Mouse (Mus musculus): ENCODE measurements around the gene Clip2. TPM values are rescaled to one million over a fixed set of nuclear protein-coding genes. Genes with fewer than 3 reads are reported as not detected.
"Not testable (repeated sequence)": the region's sequence is repeated elsewhere in the genome, so short reads cannot be mapped to it uniquely, and the experiment has no call there.

Clip2 gene
- polyA plus RNA-seq, 1 experiment, result 23.4 TPM

DNA sequence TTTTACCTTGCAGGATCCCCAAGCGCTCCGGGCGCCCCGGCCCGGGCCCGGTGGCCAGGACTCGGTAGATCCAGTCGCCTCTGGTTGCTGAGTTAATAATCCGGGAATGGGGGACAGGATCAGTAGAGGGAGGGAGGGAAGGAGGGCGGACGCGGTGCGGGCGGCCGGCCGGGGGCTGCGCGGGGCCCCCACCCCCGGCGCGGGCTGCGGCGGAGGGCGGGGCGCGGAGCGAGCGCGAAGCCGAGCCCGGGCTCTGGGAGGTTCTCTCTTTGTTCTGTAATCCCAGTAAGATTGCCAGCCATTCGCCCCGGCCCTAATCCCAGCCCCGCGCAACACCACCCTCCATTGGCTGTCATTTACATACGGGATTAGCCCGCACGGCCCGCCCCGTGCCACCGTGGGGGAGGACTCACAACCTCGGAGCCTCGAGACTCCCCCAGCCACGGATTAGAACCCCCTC lies 95.7 kb downstream of the Clip2 start, which contains the start of gene Gtf2ird1:
TSS of gene Gtf2ird1 (minus strand) at position 214 of the 460 bp plus-strand sequence.
- 2% methylated on average over 44 of the region's 44 CpGs for WGBS
- no peaks in the 10 kb centered on the region for H3K36me3 ChIP-seq (ENCODE audit: control insufficient read depth, insufficient read depth, low read length)
- H3K27ac ChIP-seq (ENCODE audit: control insufficient read depth, insufficient read depth, low read length), result peak within 1 kb of the TSS; percentile 45
- H3K4me3 ChIP-seq (ENCODE audit: control insufficient read depth, insufficient read depth, low read length), result peak within 1 kb of the TSS; percentile 79
- DNase-seq, result peak; percentile 63
- peaks cover 15% of the 10 kb centered on the region for H3K4me1 ChIP-seq (replicated peaks; ENCODE audit: control insufficient read depth, insufficient read depth, low read length)
- no peaks in the 10 kb centered on the region for H3K27me3 ChIP-seq (ENCODE audit: control insufficient read depth, insufficient read depth, low read length)
- TF ChIP-seq POLR2A (IDR thresholded peaks at IDR 0.05; ENCODE audit: control insufficient read depth, extremely low read depth, insufficient read depth, low read length, poor library complexity) (no peak), CTCF (IDR thresholded peaks at IDR 0.05; ENCODE audit: borderline replicate concordance, control insufficient read depth, extremely low read depth, insufficient read depth, low read length, poor library complexity) (no peak)

DNA sequence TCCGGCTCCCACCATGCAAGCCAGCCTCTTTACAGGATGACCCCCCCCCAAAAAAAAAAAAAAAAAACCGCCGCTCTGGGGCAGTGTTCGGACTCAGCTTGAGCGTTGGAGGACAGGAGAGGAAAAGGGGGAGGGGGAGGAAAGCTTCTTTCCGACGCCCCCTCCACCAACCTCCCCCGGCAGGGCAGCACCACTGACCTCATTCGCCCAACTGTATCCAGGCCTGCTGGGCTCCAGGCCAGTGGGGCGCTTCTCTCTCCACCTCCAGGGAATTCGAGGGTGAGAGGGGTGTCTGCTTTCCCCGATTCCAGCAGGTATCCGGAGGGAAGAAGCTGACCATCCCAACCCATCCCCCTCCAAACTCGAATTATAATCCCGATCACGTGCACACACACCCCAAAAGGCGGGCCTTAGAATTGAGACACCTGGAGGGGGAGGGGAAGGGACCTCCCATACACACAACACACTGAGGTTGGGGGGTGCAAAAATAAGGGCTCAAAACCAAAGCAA lies 96.3 kb downstream of the Clip2 start:
- peak; percentile 71 for DNase-seq
- WGBS, result under 1% methylated on average over 17 of the region's 17 CpGs
- H3K36me3 ChIP-seq (ENCODE audit: control insufficient read depth, insufficient read depth, low read length), result no peaks in the 10 kb centered on the region
- H3K27me3 ChIP-seq (ENCODE audit: control insufficient read depth, insufficient read depth, low read length), result no peaks in the 10 kb centered on the region
- 0 out of 2 replicates have a peak, but pooled peaks have one; percentile 14 for TF ChIP-seq POLR2A (IDR thresholded peaks at IDR 0.05; ENCODE audit: control insufficient read depth, extremely low read depth, insufficient read depth, low read length, poor library complexity)
- TF ChIP-seq CTCF (IDR thresholded peaks at IDR 0.05; ENCODE audit: borderline replicate concordance, control insufficient read depth, extremely low read depth, insufficient read depth, low read length, poor library complexity), result no peak
- peak overlapping the region; percentile 45 for H3K27ac ChIP-seq (ENCODE audit: control insufficient read depth, insufficient read depth, low read length)
- H3K4me3 ChIP-seq (ENCODE audit: control insufficient read depth, insufficient read depth, low read length), result peak overlapping the region; percentile 79
- H3K4me1 ChIP-seq (replicated peaks; ENCODE audit: control insufficient read depth, insufficient read depth, low read length), result peaks cover 15% of the 10 kb centered on the region

DNA sequence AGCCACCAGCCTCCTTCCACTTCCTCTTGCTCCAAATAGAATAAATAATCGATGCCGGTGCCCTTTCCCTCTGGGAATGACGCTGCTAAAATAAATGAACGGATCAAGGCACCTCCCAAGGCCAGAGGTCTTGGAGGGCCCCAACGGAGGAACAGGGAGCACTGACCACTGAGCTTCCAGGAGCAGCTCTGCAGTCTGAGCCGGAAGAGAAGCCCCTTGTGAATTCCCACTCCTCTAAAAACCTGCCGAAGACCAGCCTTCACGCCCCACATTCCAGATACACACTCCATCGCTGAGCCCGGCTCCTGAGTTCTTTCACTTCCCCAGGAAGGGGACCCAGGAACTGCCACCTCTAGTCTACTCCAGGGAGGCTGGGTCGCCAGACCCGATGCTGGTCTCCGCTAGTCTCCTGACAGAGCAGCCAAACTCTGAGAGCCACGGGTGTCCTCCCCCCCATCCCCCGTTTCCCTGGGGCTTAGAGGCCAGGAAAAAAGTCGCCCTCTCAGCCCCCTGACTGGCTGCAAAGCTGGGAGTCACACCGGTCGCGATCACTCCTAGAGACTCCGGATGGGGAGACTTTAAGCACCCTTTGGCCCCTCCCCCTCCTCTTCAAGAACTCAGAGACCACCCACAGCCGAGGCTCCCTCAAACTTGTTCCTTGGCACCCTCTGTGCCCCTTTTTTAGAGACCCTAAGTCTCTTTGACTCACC lies 96.9 kb downstream of the Clip2 start:
- WGBS, result 8% methylated on average over 21 of the region's 21 CpGs
- no peaks in the 10 kb centered on the region for H3K27me3 ChIP-seq (ENCODE audit: control insufficient read depth, insufficient read depth, low read length)
- H3K36me3 ChIP-seq (ENCODE audit: control insufficient read depth, insufficient read depth, low read length), result no peaks in the 10 kb centered on the region
- peak overlapping the region; percentile 79 for H3K4me3 ChIP-seq (ENCODE audit: control insufficient read depth, insufficient read depth, low read length)
- H3K4me1 ChIP-seq (replicated peaks; ENCODE audit: control insufficient read depth, insufficient read depth, low read length), result peaks cover 15% of the 10 kb centered on the region
- DNase-seq, result peak; percentile 82
- TF ChIP-seq CTCF (IDR thresholded peaks at IDR 0.05; ENCODE audit: borderline replicate concordance, control insufficient read depth, extremely low read depth, insufficient read depth, low read length, poor library complexity) (no peak), POLR2A (IDR thresholded peaks at IDR 0.05; ENCODE audit: control insufficient read depth, extremely low read depth, insufficient read depth, low read length, poor library complexity) (peak; percentile 42; the same call in 1 of the 2 replicates)
- peak overlapping the region; percentile 45 for H3K27ac ChIP-seq (ENCODE audit: control insufficient read depth, insufficient read depth, low read length)

DNA sequence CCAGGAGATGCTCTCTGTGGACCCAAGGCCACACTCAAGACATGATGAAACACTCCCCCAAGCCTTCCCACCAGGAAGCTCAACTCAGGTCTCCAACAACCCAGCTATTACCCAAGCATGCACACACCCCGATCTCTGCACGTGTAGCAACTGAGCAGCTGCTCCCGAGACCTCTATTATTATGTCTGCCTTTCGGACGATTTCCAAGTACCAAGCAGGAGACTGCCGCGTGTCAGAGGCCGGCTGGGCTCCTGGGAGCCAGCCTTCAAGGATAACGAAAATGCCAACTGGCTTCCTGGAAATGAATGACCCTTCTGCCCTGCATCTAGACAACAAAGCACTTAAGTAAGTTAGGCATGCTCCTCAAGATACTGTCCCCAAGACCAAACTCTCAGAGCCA lies 97.8 kb downstream of the Clip2 start:
- Histone ChIP-seq H3K27ac (ENCODE audit: control insufficient read depth, insufficient read depth, low read length) (no peak overlapping the region), H3K4me1 (replicated peaks; ENCODE audit: control insufficient read depth, insufficient read depth, low read length) (peaks cover 17% of the 10 kb centered on the region), H3K4me3 (ENCODE audit: control insufficient read depth, insufficient read depth, low read length) (peak overlapping the region; percentile 79; the same call in 1 of the 2 replicates), H3K27me3 (ENCODE audit: control insufficient read depth, insufficient read depth, low read length) (no peaks in the 10 kb centered on the region), H3K36me3 (ENCODE audit: control insufficient read depth, insufficient read depth, low read length) (no peaks in the 10 kb centered on the region)
- TF ChIP-seq POLR2A (IDR thresholded peaks at IDR 0.05; ENCODE audit: control insufficient read depth, extremely low read depth, insufficient read depth, low read length, poor library complexity) (no peak), CTCF (IDR thresholded peaks at IDR 0.05; ENCODE audit: borderline replicate concordance, control insufficient read depth, extremely low read depth, insufficient read depth, low read length, poor library complexity) (no peak)
- WGBS, result 88% methylated on average over 9 of the region's 9 CpGs
- DNase-seq, result no peak

DNA sequence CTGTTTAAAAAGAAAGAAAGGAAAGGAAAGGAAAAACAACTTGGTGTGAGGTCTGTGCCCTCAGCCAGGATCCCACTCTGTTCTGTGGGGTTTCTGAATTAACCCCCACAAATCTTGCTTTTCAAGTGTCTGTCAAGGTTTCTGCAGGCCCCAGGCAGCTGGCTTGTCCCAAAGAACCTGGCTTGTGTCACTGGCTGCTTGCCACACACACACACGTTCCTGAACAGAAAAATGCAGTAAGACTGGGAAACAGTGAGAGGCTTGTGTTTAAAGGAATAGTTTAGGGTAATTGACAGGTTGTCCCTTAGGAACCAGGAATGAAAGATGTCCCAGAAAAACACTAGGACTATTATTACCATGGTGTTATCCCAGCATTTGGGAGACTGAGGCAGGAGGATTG lies 98.7 kb downstream of the Clip2 start:
- DNase-seq, result no peak
- H3K4me1 ChIP-seq (replicated peaks; ENCODE audit: control insufficient read depth, insufficient read depth, low read length), result peaks cover 18% of the 10 kb centered on the region
- no peaks in the 10 kb centered on the region for H3K36me3 ChIP-seq (ENCODE audit: control insufficient read depth, insufficient read depth, low read length)
- TF ChIP-seq CTCF (IDR thresholded peaks at IDR 0.05; ENCODE audit: borderline replicate concordance, control insufficient read depth, extremely low read depth, insufficient read depth, low read length, poor library complexity), result no peak
- no peak for TF ChIP-seq POLR2A (IDR thresholded peaks at IDR 0.05; ENCODE audit: control insufficient read depth, extremely low read depth, insufficient read depth, low read length, poor library complexity)
- H3K27me3 ChIP-seq (ENCODE audit: control insufficient read depth, insufficient read depth, low read length), result no peaks in the 10 kb centered on the region
- WGBS, result 76% methylated on average over 1 of the region's 1 CpGs
- H3K4me3 ChIP-seq (ENCODE audit: control insufficient read depth, insufficient read depth, low read length), result no peak overlapping the region
- no peak overlapping the region for H3K27ac ChIP-seq (ENCODE audit: control insufficient read depth, insufficient read depth, low read length)

DNA sequence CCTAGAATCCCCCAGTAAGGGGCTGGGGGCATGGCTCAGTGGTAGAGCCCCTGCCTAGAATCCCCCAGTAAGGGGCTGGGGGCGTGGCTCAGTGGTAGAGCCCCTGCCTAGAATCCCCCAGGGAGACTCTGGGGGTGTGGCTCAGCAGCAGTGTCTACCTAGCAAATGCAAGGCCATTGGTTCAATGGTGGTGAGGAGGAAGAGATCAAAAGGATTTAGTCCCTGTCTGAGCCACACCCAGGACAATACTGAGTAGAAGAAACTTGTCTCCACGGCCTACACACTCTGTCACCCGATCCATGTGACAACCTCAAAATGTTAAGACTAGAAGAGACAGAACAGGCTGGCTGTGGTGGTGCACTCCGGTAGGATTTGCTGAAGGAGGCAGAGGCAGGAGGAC lies 105.5 kb downstream of the Clip2 start:
- 95% methylated on average over 4 of the region's 4 CpGs for WGBS
- H3K36me3 ChIP-seq (ENCODE audit: control insufficient read depth, insufficient read depth, low read length); H3K27ac ChIP-seq (ENCODE audit: control insufficient read depth, insufficient read depth, low read length); H3K4me3 ChIP-seq (ENCODE audit: control insufficient read depth, insufficient read depth, low read length); H3K27me3 ChIP-seq (ENCODE audit: control insufficient read depth, insufficient read depth, low read length); DNase-seq: not testable (repeated sequence)
- H3K4me1 ChIP-seq (replicated peaks; ENCODE audit: control insufficient read depth, insufficient read depth, low read length), result peaks cover 45% of the 10 kb centered on the region
